Mouse (Mus musculus) ES-E14 (cell line): ENCODE results near the gene Nfx1. TPM values are rescaled to one million over a fixed set of nuclear protein-coding genes. Genes with fewer than 3 reads are reported as not detected.

ENCODE experiments used
- DNase-seq: peaks from one replicate; pipeline ENCODE4 v3.0.0-alpha.2; 2013; ENCODE audit warnings: low read depth, low spot score
- H3K27ac ChIP-seq: 2 replicates; pipeline ENCODE4 v1.5.1; 2012; ENCODE audit warnings: low read depth, mild to moderate bottlenecking, low read length, moderate library complexity, mixed read lengths; ENCODE audit not compliant: poor library complexity, insufficient read depth, severe bottlenecking
- H3K36me3 ChIP-seq: 2 replicates; pipeline ENCODE4 v1.6.1; 2012; ENCODE audit warnings: mild to moderate bottlenecking, low read length, moderate library complexity, mixed read lengths; ENCODE audit not compliant: control insufficient read depth, poor library complexity, insufficient read depth, severe bottlenecking
- H3K4me1 ChIP-seq, 2 experiments: fragments of 150-350 bp in 1 of 2; sonication (generic) in 1 of 2; 2 replicates each; pipeline ENCODE4 v1.6.1; 2012; ENCODE audit warnings: low read length in 2 of 2, mild to moderate bottlenecking in 1 of 2, mixed read lengths in 1 of 2; ENCODE audit not compliant: control insufficient read depth in 2 of 2, insufficient read depth in 2 of 2, poor library complexity in 1 of 2
- H3K4me3 ChIP-seq, 2 experiments: fragments of 150-350 bp in 1 of 2; sonication (generic) in 1 of 2; 2 replicates each; pipeline ENCODE4 v1.5.1; 2012; ENCODE audit warnings: low read length in 2 of 2, low read depth in 1 of 2, mild to moderate bottlenecking in 1 of 2, mixed read lengths in 1 of 2; ENCODE audit not compliant: insufficient read depth in 1 of 2, poor library complexity in 1 of 2, severe bottlenecking in 1 of 2
- H3K9ac ChIP-seq: 2 replicates; pipeline ENCODE4 v1.6.1; 2012; ENCODE audit warnings: low read depth, mild to moderate bottlenecking, low read length, mixed read lengths; ENCODE audit not compliant: poor library complexity, insufficient read depth, severe bottlenecking
- H3K9me3 ChIP-seq: fragments of 150-350 bp; sonication (generic); 2 replicates; pipeline ENCODE4 v1.6.1; 2012; ENCODE audit warnings: low read depth, mild to moderate bottlenecking, low read length; ENCODE audit not compliant: control insufficient read depth, insufficient read depth
- CHD2 ChIP-seq: IDR thresholded peaks from 2 replicates; pipeline ENCODE4 v1.6.1; 2014; ENCODE audit warnings: mild to moderate bottlenecking, low read depth, low read length, inconsistent platforms
- HCFC1 ChIP-seq: IDR thresholded peaks from 2 replicates; pipeline ENCODE4 v1.6.1; 2012; ENCODE audit warnings: low read length, inconsistent platforms, borderline replicate concordance; ENCODE audit not compliant: insufficient read depth
- MAFK ChIP-seq: IDR thresholded peaks from 2 replicates; pipeline ENCODE4 v1.6.1; 2014; ENCODE audit warnings: mild to moderate bottlenecking, low read depth, low read length, inconsistent platforms; ENCODE audit not compliant: insufficient read depth
- ZC3H11A ChIP-seq: IDR thresholded peaks from 2 replicates; pipeline ENCODE4 v1.6.1; 2012; ENCODE audit warnings: low read depth, mild to moderate bottlenecking, inconsistent platforms, low read length, borderline replicate concordance
- ZNF384 ChIP-seq: IDR thresholded peaks from 2 replicates; pipeline ENCODE4 v1.6.1; 2012; ENCODE audit warnings: low read depth, low read length, inconsistent platforms
- in situ Hi-C, 2 experiments: fragments of 600-800 bp; cut with MboI; formaldehyde crosslinking; loops; one replicate each; pipeline ENCODE4 v1.15.1; 2025; ENCODE audit warnings: low sequenced_read_pairs in 2 of 2, inconsistent platforms in 1 of 2; ENCODE audit not compliant: unreplicated experiment in 2 of 2
- total RNA-seq: library from RNA; depleted of rRNA; stranded (reverse); fragments of 300-350 nt; gene quantifications from 2 replicates; pipeline ENCODE4 v1.2.3, GENCODE M21; 2012

The Nfx1 gene
- total RNA-seq, 1 experiment = 71.7 TPM

DNA sequence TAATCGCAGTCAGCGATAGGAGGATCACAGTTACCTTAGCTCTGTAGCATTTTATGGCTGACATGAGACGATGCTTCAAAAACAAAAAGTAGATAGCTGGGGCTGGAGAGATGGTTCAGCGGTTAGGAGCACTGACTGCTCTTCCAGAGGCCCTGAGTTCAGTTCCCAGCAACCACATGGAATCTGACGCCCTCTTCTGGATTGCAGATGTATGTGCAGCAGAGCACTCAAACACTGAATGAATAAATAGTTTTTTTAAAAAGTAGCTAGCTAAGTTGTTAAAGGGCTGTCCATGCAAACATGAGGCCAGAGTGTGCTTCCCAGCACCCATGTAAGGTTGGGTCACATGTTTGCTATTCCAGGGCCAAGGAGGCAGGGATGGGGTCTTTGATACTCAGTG, 50.4 kb downstream of the Nfx1 start:
- no peak overlapping the region for H3K9ac ChIP-seq
- in situ Hi-C loops = no loop called here
- H3K4me1 ChIP-seq = peaks cover 0 to 4% of the 10 kb centered on the region in 2 experiments; a peak in 2 of 4 replicates
- H3K36me3 ChIP-seq = peaks cover 40% of the 10 kb centered on the region
- TF ChIP-seq ZNF384 (no peak), CHD2 (no peak), MAFK (no peak), ZC3H11A (no peak), HCFC1 (no peak)
- no peak overlapping the region for H3K4me3 ChIP-seq
- no peak overlapping the region for H3K27ac ChIP-seq
- no peaks in the 10 kb centered on the region for H3K9me3 ChIP-seq
- no peak for DNase-seq

DNA sequence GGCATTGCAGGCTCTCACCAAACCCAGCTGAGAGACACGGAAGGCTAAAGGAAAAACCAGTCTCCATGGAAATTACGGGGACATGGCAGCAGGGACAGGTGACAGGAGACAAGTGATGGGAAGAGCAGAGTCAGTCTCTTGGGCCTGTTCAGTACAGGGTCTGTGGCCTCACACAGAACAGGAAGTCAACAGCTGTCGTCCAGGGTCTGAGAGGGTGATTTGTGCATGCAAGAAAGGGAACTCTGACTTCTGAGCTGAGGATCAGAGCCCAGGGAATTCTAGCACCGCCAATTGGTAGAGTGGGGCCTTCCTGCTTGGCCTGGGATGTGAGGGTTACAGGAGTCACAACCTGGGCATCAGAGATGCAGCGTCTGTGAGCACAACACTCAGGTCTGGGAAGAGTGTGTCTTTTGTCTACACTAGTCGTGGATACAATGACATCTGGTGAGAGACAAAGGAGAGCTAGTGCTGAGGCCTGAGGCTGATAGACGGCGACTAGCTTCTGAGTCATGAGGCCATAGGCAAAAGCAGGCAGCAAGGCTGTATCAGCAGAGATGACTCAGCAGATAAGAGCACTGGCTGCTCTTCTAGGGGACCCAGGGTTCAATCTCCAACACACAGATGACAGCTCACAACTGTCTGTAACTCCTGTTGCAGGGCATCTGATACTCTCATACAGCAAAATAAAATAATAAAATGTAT, 55.5 kb downstream of the Nfx1 start:
- no peak overlapping the region for H3K4me3 ChIP-seq
- H3K4me1 ChIP-seq = peaks cover 0 to 18% of the 10 kb centered on the region in 2 experiments; a peak in 2 of 4 replicates
- H3K9ac ChIP-seq = no peak overlapping the region
- H3K27ac ChIP-seq = peak overlapping the region; percentile 38
- in situ Hi-C loops = no loop called here
- H3K9me3 ChIP-seq = no peaks in the 10 kb centered on the region
- peaks cover 34% of the 10 kb centered on the region for H3K36me3 ChIP-seq
- peak; percentile 30 for DNase-seq
- TF ChIP-seq HCFC1 (no peak), MAFK (peak; percentile 97)

DNA sequence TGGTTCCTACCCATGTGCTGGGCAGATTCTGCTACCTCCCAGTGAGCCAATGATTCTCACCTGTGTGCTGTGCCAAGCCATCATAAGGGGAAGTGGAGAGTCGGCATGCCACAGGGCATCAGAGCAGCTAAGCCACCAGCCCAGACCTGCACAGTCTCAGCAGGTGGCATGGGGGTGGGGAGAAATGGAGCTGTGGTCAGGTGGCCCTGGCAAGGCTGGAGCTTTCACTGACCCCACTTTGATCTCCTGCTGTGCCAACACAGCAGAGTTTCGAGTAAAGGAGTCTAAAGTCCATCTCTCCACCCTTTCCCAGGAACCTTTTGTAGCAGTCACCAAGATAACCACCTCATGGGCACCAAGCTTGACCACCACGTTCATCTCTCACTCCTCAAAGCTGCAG, 57.2 kb downstream of the Nfx1 start:
- no peak overlapping the region for H3K4me3 ChIP-seq
- peaks cover 23% of the 10 kb centered on the region for H3K36me3 ChIP-seq
- no peaks in the 10 kb centered on the region for H3K9me3 ChIP-seq
- no peak for TF ChIP-seq CHD2
- DNase-seq = no peak
- no peak overlapping the region for H3K27ac ChIP-seq
- no peak overlapping the region for H3K9ac ChIP-seq
- in situ Hi-C loops = no loop called here
- peaks cover 0 to 25% of the 10 kb centered on the region in 2 experiments; a peak in 2 of 4 replicates for H3K4me1 ChIP-seq

DNA sequence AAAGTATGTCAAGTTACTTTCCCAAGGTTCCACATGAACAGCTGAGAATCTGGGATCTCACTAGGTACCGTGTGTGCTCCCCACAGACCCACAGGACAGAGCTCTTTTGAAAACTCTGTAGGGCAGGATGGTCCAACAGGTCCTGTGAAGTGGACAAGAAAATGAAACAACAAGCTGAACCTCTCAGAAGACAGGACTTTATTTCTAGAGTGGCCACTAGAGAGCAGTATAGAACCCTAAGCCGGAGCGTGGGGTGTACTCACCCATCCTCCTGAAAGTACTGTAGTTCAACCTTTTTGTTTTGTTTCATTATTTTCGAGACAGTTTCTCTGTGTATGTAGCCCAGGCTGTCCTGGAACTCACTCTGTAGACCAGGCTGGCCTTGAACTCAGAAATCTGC, 57.6 kb downstream of the Nfx1 start:
- in situ Hi-C loops = no loop called here
- Histone ChIP-seq H3K9me3 (no peaks in the 10 kb centered on the region), H3K4me3 (no peak overlapping the region), H3K27ac (no peak overlapping the region), H3K9ac (no peak overlapping the region), H3K4me1 (peaks cover 0 to 25% of the 10 kb centered on the region in 2 experiments; a peak in 2 of 4 replicates), H3K36me3 (peaks cover 20% of the 10 kb centered on the region)
- TF ChIP-seq CHD2 = no peak
- no peak for TF ChIP-seq HCFC1
- no peak for TF ChIP-seq ZC3H11A
- no peak for TF ChIP-seq ZNF384
- TF ChIP-seq MAFK = no peak
- peak; percentile 36 for DNase-seq

DNA sequence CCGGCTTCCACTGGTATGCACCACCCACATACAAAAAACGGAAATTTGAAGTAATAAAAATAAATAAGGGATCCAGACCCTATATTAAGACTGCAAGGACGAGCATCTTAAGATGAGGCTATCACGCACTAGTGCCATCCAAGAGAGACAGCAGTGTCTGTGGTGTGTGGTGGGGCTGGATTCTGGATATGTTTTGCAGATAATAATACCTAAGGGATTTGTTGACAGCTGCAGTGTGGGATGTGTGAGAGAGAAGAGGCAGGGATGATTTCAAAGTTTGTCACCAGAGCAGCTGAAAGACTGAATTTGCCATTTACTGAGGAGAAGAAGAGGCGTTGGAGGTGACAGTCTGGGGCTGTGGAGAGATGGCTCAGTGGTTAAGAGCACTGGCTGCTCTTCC, 58.7 kb downstream of the Nfx1 start:
- Histone ChIP-seq H3K4me1 (peaks cover 0 to 23% of the 10 kb centered on the region in 2 experiments; a peak in 2 of 4 replicates), H3K9ac (no peak overlapping the region), H3K36me3 (peaks cover 9% of the 10 kb centered on the region), H3K9me3 (no peaks in the 10 kb centered on the region), H3K27ac (no peak overlapping the region), H3K4me3 (no peak overlapping the region)
- in situ Hi-C loops = no loop called here
- no peak for DNase-seq
- TF ChIP-seq CHD2 (no peak), ZC3H11A (no peak), MAFK (no peak), ZNF384 (no peak), HCFC1 (no peak)
